Mouse (Mus musculus): ENCODE results near the gene Psen2.
A peak's percentile ranks its signal among the peaks of the same experiment; 100 is the strongest.

GRCm38 (mm10) chr1:180263364-180263997, at the start of gene Psen2:
- TF ChIP-seq CTCF (IDR thresholded peaks at IDR 0.05) (peak; percentile 76), POLR2A (IDR thresholded peaks at IDR 0.05; ENCODE audit: insufficient read depth, low read depth, low read length) (no peak)

Data from heart, adult 2 months (tissue).